Mouse (Mus musculus) CH12.LX (cell line): ENCODE measurements at regions not wholly inside any gene's neighbourhood (a gene's known extent, or its start where the extent isn't known, plus 50 kb on each side); places are given as distances from the start of the nearest gene placed in this dataset.

Experiments
- DNase-seq: peaks from one replicate; pipeline ENCODE4 v3.0.0-alpha.2; 2013; ENCODE audit errors: extremely low read depth
- H3K27ac ChIP-seq: 2 replicates; pipeline ENCODE4 v1.5.1; 2012; ENCODE audit warnings: low read depth, mild to moderate bottlenecking, control low read depth, moderate library complexity; ENCODE audit not compliant: insufficient read depth
- H3K27me3 ChIP-seq: replicated peaks from 2 replicates; pipeline ENCODE3; 2012; ENCODE audit warnings: inconsistent platforms
- H3K36me3 ChIP-seq, 2 experiments: replicated peaks in 1 of 2; 2 replicates each; pipeline versions ENCODE3 to v1.6.1; 2012; ENCODE audit warnings: inconsistent platforms in 1 of 2, low read length in 1 of 2, mild to moderate bottlenecking in 1 of 2, mixed read lengths in 1 of 2, moderate library complexity in 1 of 2; ENCODE audit not compliant: control insufficient read depth in 1 of 2, insufficient read depth in 1 of 2
- H3K4me1 ChIP-seq, 2 experiments: 2 replicates each; pipeline ENCODE4 v1.6.1; 2012; ENCODE audit warnings: inconsistent platforms in 1 of 2, moderate library complexity in 1 of 2; ENCODE audit not compliant: insufficient read depth in 2 of 2, control insufficient read depth in 1 of 2
- H3K4me2 ChIP-seq: 2 replicates; pipeline ENCODE4 v1.6.1; 2012; ENCODE audit warnings: low read depth, mild to moderate bottlenecking, control low read depth; ENCODE audit not compliant: poor library complexity, insufficient read depth, severe bottlenecking
- H3K4me3 ChIP-seq, 3 experiments: fragments of 150-350 bp in 1 of 3; sonication (generic) in 1 of 3; replicated peaks in 1 of 3; 2 replicates each; pipeline versions ENCODE3 to v1.5.1; 2011 to 2012; ENCODE audit warnings: low read depth in 2 of 3, low read length in 2 of 3, mild to moderate bottlenecking in 2 of 3, moderate library complexity in 2 of 3, control low read depth in 1 of 3, improper control_type of control experiment in 1 of 3, inconsistent platforms in 1 of 3, mixed read lengths in 1 of 3; ENCODE audit not compliant: poor library complexity in 1 of 3
- H3K79me2 ChIP-seq: replicated peaks from 2 replicates; pipeline ENCODE4 v1.6.1; 2012; ENCODE audit warnings: mild to moderate bottlenecking, moderate library complexity; ENCODE audit not compliant: control insufficient read depth, poor library complexity, insufficient read depth, severe bottlenecking; ENCODE audit errors: extremely low read depth
- H3K9ac ChIP-seq: 2 replicates; pipeline ENCODE4 v1.6.1; 2012; ENCODE audit warnings: low read depth, mild to moderate bottlenecking, control low read depth, moderate library complexity; ENCODE audit not compliant: insufficient read depth
- H3K9me3 ChIP-seq: replicated peaks from 2 replicates; pipeline ENCODE3; 2012; ENCODE audit warnings: low read length, inconsistent platforms, mixed read lengths
- CHD1 ChIP-seq: IDR thresholded peaks from 2 replicates; pipeline ENCODE4 v1.6.1; 2012; ENCODE audit warnings: low read depth, low read length, improper control_type of control experiment, inconsistent platforms
- CHD2 ChIP-seq: IDR thresholded peaks from 2 replicates; pipeline ENCODE4 v1.6.1; 2011; ENCODE audit warnings: low read length, improper control_type of control experiment
- CTCF ChIP-seq, 2 experiments: IDR thresholded peaks in 1 of 2; conservative IDR thresholded peaks in 1 of 2; 2 replicates each; pipeline ENCODE4 v1.5.1; 2011 to 2012; ENCODE audit warnings: low read depth in 2 of 2, low read length in 2 of 2, improper control_type of control experiment in 1 of 2, inconsistent platforms in 1 of 2, mild to moderate bottlenecking in 1 of 2, moderate library complexity in 1 of 2
- EP300 ChIP-seq: IDR thresholded peaks from 2 replicates; pipeline ENCODE4 v1.6.1; 2011; ENCODE audit warnings: low read length, improper control_type of control experiment
- GABPA ChIP-seq: IDR thresholded peaks from 2 replicates; pipeline ENCODE4 v1.6.1; 2012; ENCODE audit warnings: low read depth, low read length, improper control_type of control experiment, inconsistent platforms; ENCODE audit not compliant: insufficient replicate concordance
- HCFC1 ChIP-seq: IDR thresholded peaks from 2 replicates; pipeline ENCODE4 v1.6.1; 2012; ENCODE audit warnings: low read depth, mild to moderate bottlenecking, inconsistent platforms, low read length, improper control_type of control experiment
- IRF4 ChIP-seq: IDR thresholded peaks from 2 replicates; pipeline ENCODE4 v1.6.1; 2014; ENCODE audit warnings: low read depth, mild to moderate bottlenecking, inconsistent platforms, low read length, improper control_type of control experiment
- JUN ChIP-seq: IDR thresholded peaks from 2 replicates; pipeline ENCODE4 v1.6.1; 2011; ENCODE audit warnings: low read depth, mild to moderate bottlenecking, low read length, improper control_type of control experiment, moderate library complexity; ENCODE audit not compliant: insufficient read depth
- JUND ChIP-seq: conservative IDR thresholded peaks from 2 replicates; pipeline ENCODE4 v1.6.1; 2011; ENCODE audit warnings: low read depth, low read length, improper control_type of control experiment
- MAZ ChIP-seq: IDR thresholded peaks from 2 replicates; pipeline ENCODE4 v1.6.1; 2012; ENCODE audit warnings: low read depth, mild to moderate bottlenecking, inconsistent platforms, low read length, improper control_type of control experiment, moderate library complexity
- MEF2A ChIP-seq: IDR thresholded peaks from 2 replicates; pipeline ENCODE4 v1.6.1; 2014; ENCODE audit warnings: low read depth, mild to moderate bottlenecking, inconsistent platforms, low read length, improper control_type of control experiment, borderline replicate concordance
- MXI1 ChIP-seq: IDR thresholded peaks from 2 replicates; pipeline ENCODE4 v1.6.1; 2011; ENCODE audit warnings: mild to moderate bottlenecking, low read depth, low read length, improper control_type of control experiment
- MYC ChIP-seq: IDR thresholded peaks from 2 replicates; pipeline ENCODE4 v1.6.1; 2011; ENCODE audit warnings: low read depth, mild to moderate bottlenecking, improper control_type of control experiment, low read length
- NELFE ChIP-seq: IDR thresholded peaks from 2 replicates; pipeline ENCODE4 v1.6.1; 2011; ENCODE audit warnings: low read depth, low read length, improper control_type of control experiment
- POLR2AphosphoS2 ChIP-seq: IDR thresholded peaks from 2 replicates; pipeline ENCODE4 v1.6.1; 2011; ENCODE audit warnings: low read depth, low read length, improper control_type of control experiment
- RAD21 ChIP-seq: IDR thresholded peaks from 2 replicates; pipeline ENCODE4 v1.6.1; 2011; ENCODE audit warnings: low read depth, mild to moderate bottlenecking, low read length, improper control_type of control experiment, moderate library complexity
- RCOR1 ChIP-seq: conservative IDR thresholded peaks from 2 replicates; pipeline ENCODE4 v1.6.1; 2012; ENCODE audit warnings: low read depth, mild to moderate bottlenecking, inconsistent platforms, low read length, improper control_type of control experiment
- SIN3A ChIP-seq: IDR thresholded peaks from 2 replicates; pipeline ENCODE4 v1.6.1; 2012; ENCODE audit warnings: low read length, improper control_type of control experiment, inconsistent platforms
- SMC3 ChIP-seq: IDR thresholded peaks from 2 replicates; pipeline ENCODE4 v1.6.1; 2011; ENCODE audit warnings: low read depth, low read length, improper control_type of control experiment
- TCF12 ChIP-seq: IDR thresholded peaks from 2 replicates; pipeline ENCODE4 v1.6.1; 2014; ENCODE audit warnings: low read depth, mild to moderate bottlenecking, inconsistent platforms, low read length, improper control_type of control experiment
- USF1 ChIP-seq: IDR thresholded peaks from 2 replicates; pipeline ENCODE4 v1.6.1; 2014; ENCODE audit warnings: low read depth, mild to moderate bottlenecking, inconsistent platforms, low read length, improper control_type of control experiment
- USF2 ChIP-seq: conservative IDR thresholded peaks from 2 replicates; pipeline ENCODE4 v1.6.1; 2011; ENCODE audit warnings: low read depth, low read length, improper control_type of control experiment
- dilution Hi-C: fragments of 300-500 bp; cut with MboI; formaldehyde crosslinking; loops from 2 replicates; pipeline ENCODE4 v1.14.3; 2020; ENCODE audit warnings: low sequenced_read_pairs; ENCODE audit not compliant: extremely low pct_unique_long_range_greater_than_20kb, extremely low pct_ligation_motif_present
- in situ Hi-C: fragments of 300-500 bp; cut with MboI; formaldehyde crosslinking; loops from 3 replicates; pipeline ENCODE4 v1.14.3; 2019; ENCODE audit warnings: low sequenced_read_pairs, low pct_ligation_motif_present, low pct_unique_long_range_greater_than_20kb, mixed read lengths

DNA sequence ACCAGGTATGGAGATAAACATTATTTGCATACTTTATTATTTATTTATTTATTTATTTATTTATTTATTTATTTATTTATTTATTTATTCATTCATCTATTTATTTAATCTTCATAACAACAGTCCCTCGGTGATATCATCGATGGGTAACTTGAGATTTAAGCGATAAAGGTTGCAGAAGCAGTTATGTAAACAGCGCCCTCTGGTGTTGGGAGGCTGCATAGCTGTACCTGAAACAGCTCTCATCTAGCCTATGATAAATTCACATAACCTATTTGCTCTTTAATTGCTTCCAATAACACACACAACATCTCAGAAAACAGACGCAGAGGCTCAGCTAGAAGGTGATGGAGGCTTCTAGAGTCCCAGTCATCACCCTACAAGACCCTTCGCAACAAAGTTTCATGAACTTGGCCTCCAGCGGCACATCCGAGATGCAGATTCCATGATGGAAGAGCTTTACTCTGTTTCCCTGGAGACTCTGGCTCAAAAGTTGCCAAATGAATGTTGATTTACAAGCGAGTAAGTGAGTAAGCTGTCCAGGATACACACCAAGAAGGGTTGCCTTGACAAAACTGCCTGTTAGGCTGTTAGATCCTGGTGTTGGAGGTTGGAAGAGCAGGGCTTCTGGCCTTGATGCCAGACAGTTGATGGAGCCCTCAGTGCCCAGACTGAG, 85.8 kb upstream of the Habp2 start:
- TF ChIP-seq GABPA = no peak
- TF ChIP-seq SIN3A = no peak
- no peak for TF ChIP-seq JUND
- TF ChIP-seq MYC = no peak
- TF ChIP-seq IRF4 = no peak
- TF ChIP-seq POLR2AphosphoS2 = no peak
- peak; percentile 68 to 79 for TF ChIP-seq CTCF (conservative IDR thresholded peaks at IDR 0.05 in 1 of 2, IDR thresholded peaks at IDR 0.05 in 1 of 2; ENCODE audit: low read depth in 2 of 2, low read length in 2 of 2)
- no peak for TF ChIP-seq CHD2
- TF ChIP-seq TCF12 = no peak
- no peak for TF ChIP-seq NELFE
- no peak for TF ChIP-seq USF1
- TF ChIP-seq SMC3 = peak; percentile 36
- TF ChIP-seq RAD21 = peak; percentile 19
- TF ChIP-seq MAZ = no peak
- no peak for TF ChIP-seq USF2
- no peak for TF ChIP-seq HCFC1
- no peak for TF ChIP-seq JUN
- no peak for TF ChIP-seq MEF2A
- TF ChIP-seq MXI1 = no peak
- no peak for TF ChIP-seq EP300
- no peak for TF ChIP-seq RCOR1
- Histone ChIP-seq H3K4me3 (no peak overlapping the region), H3K4me1 (no peaks in the 10 kb centered on the region), H3K9ac (no peak overlapping the region), H3K27ac (no peak overlapping the region), H3K36me3 (no peaks in the 10 kb centered on the region), H3K4me2 (no peak overlapping the region), H3K79me2 (no peaks in the 10 kb centered on the region), H3K27me3 (peaks cover 74% of the 10 kb centered on the region), H3K9me3 (no peaks in the 10 kb centered on the region)
- dilution Hi-C loops (no loop called here), in situ Hi-C loops (no loop called here)
- peak; percentile 31 for DNase-seq

GRCm38 (mm10) chr19:56201738-56202480, 85.0 kb upstream of the Habp2 start:
- Histone ChIP-seq H3K9ac (no peak overlapping the region), H3K27me3 (peaks cover 71% of the 10 kb centered on the region), H3K4me3 (no peak overlapping the region), H3K9me3 (no peaks in the 10 kb centered on the region), H3K4me1 (no peaks in the 10 kb centered on the region), H3K36me3 (no peaks in the 10 kb centered on the region), H3K27ac (no peak overlapping the region), H3K79me2 (no peaks in the 10 kb centered on the region), H3K4me2 (no peak overlapping the region)
- dilution Hi-C loops = no loop called here
- TF ChIP-seq SIN3A (no peak), CTCF (conservative IDR thresholded peaks at IDR 0.05 in 1 of 2, IDR thresholded peaks at IDR 0.05 in 1 of 2; ENCODE audit: low read depth in 2 of 2, low read length in 2 of 2) (peak in 1 of 2 experiments; percentile 71; a peak in 2 of 4 replicates), CHD1 (no peak), GABPA (no peak), USF2 (no peak), MXI1 (no peak), SMC3 (peak; percentile 67), RAD21 (peak; percentile 56)
- peak; percentile 26 for DNase-seq
- in situ Hi-C loops = no loop called here
